In the genomic region with DNA sequence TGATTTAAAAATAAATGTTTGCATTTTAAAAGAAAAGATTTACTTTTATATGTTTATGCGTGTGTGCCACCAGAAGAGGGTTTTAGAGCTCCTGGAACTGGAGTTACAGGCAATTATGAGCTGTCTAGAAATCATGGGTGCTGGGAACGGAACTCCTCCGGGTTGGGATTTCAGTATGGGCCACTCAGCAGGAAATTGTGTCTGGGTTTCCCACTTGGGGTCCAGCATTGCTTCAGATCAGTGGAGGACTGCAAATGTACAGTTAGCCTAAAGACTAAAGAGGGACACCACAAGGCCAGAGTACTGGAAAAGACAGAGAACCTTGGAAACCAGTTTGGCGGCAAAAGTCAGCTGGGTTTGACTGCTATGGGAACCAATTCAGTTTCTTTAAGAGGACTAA, we compare ENCODE assay signal across 1 mouse cellular context.
TF ChIP-seq lines count a peak whose summit lies in the region.

No protein-coding gene starts in this region.

TF ChIP-seq in MEL, 35 proteins besides CTCF, POLR2A, EP300 and RAD21 (continued from another document):
- no peak for TF ChIP-seq TBP (IDR thresholded peaks at IDR 0.05; ENCODE audit: low read depth, low read length)
- no peak for TF ChIP-seq POLR2AphosphoS2 (IDR thresholded peaks at IDR 0.05; ENCODE audit: low read length)
